Mouse (Mus musculus) heart, postnatal 0 days (tissue): Measurements from ENCODE around the gene Dnpep.

ENCODE experiments used
- CTCF ChIP-seq: IDR thresholded peaks from 2 replicates; pipeline ENCODE4 v1.5.1; 2016; ENCODE audit warnings: antibody characterized with exemption, control low read depth, low read depth
- EP300 ChIP-seq: IDR thresholded peaks from 2 replicates; pipeline ENCODE4 v1.6.1; 2016; ENCODE audit warnings: antibody characterized with exemption, low read depth

- TF ChIP-seq CTCF (no peak), EP300 (no peak)
Observed at GRCm38 (mm10) chr1:75357261-75357660, 39.5 kb upstream of the Dnpep start.
